Mouse (Mus musculus) lung, embryonic 14.5 days (tissue): Measurements from ENCODE around the gene Msi1. TPM values are rescaled to one million over a fixed set of nuclear protein-coding genes. Genes with fewer than 3 reads are reported as not detected.
A peak's percentile ranks its signal among the peaks of the same experiment; 100 is the strongest.

Experiments used
- ATAC-seq: fragments of 200-750 bp; cut with Nextera tagmentation; 2 replicates; pipeline ENCODE4 v1.8.0; 2017; ENCODE audit warnings: mild to moderate bottlenecking, moderate TSS enrichment, moderate library complexity; ENCODE audit not compliant: insufficient read depth
- DNase-seq: peaks from one replicate; pipeline ENCODE4 v3.0.0-alpha.2; 2015
- H3K27ac ChIP-seq: fragments of 300-500 bp; sonication (generic); 2 replicates; pipeline ENCODE4 v1.5.1; 2014; ENCODE audit warnings: low read depth, mild to moderate bottlenecking, moderate library complexity
- H3K27me3 ChIP-seq: fragments of 300-500 bp; sonication (generic); 2 replicates; pipeline ENCODE4 v1.6.1; 2014; ENCODE audit warnings: low read length, control low read depth; ENCODE audit not compliant: insufficient read depth
- H3K36me3 ChIP-seq: fragments of 300-500 bp; sonication (generic); 2 replicates; pipeline ENCODE4 v1.6.1; 2014; ENCODE audit warnings: control low read depth; ENCODE audit not compliant: insufficient read depth
- H3K4me1 ChIP-seq: fragments of 300-500 bp; sonication (generic); 2 replicates; pipeline ENCODE4 v1.6.1; 2014; ENCODE audit warnings: antibody characterized with exemption, control low read depth; ENCODE audit not compliant: insufficient read depth
- H3K4me2 ChIP-seq: fragments of 300-500 bp; sonication (generic); 2 replicates; pipeline ENCODE4 v1.6.1; 2014; ENCODE audit warnings: mild to moderate bottlenecking
- H3K4me3 ChIP-seq: fragments of 300-500 bp; sonication (generic); 2 replicates; pipeline ENCODE4 v1.5.1; 2014; ENCODE audit warnings: low read depth, low read length
- H3K9ac ChIP-seq: fragments of 300-500 bp; sonication (generic); 2 replicates; pipeline ENCODE4 v1.6.1; 2014
- H3K9me3 ChIP-seq: fragments of 300-500 bp; sonication (generic); 2 replicates; pipeline ENCODE4 v1.6.1; 2016; ENCODE audit warnings: low read depth, low read length, control low read depth
- CTCF ChIP-seq: IDR thresholded peaks from 2 replicates; pipeline ENCODE4 v1.5.1; 2016; ENCODE audit warnings: antibody characterized with exemption, low read depth
- WGBS: fragments of 180-500 bp; shearing (Covaris S2); extraction: QIAGEN DNeasy Blood & Tissue Kit; methylation state at CpG from one replicate; pipeline ENCODE4 v1.1.7; 2014; 5-methylcytosine and 5-hydroxymethylcytosine counted together
- polyA plus RNA-seq: library from polyadenylated mRNA; unstranded; fragments of >200 nt; fragmentation: Nextera tagmentation; extraction: Ambion mirVana; gene quantifications from 2 replicates; pipeline ENCODE4 v1.2.1, GENCODE M21; 2014

The Msi1 gene
- polyA plus RNA-seq, 1 experiment from 2014 or later, result 21.2 TPM

- Histone ChIP-seq H3K9me3 (no peaks in the 10 kb centered on the region), H3K9ac (no peak overlapping the region; the same call in 1 of the 2 replicates), H3K27me3 (no peaks in the 10 kb centered on the region), H3K27ac (no peak overlapping the region), H3K36me3 (no peaks in the 10 kb centered on the region), H3K4me1 (no peaks in the 10 kb centered on the region), H3K4me2 (peak overlapping the region; percentile 55), H3K4me3 (peak overlapping the region; percentile 28)
- ATAC-seq, result no peak; the same call in 1 of the 2 replicates
- no peak for TF ChIP-seq CTCF
- WGBS, result 43% methylated on average over 24 of the region's 24 CpGs
- DNase-seq, result peak; percentile 72
These were observed 14.0 kb upstream of the Msi1 start for GRCm38 (mm10) chr5:115415111-115416085.

GRCm38 (mm10) chr5:115428831-115429358 is 504 bp upstream of the Msi1 start:
- no peak for DNase-seq
- WGBS, result under 1% methylated on average over 20 of the region's 20 CpGs
- Histone ChIP-seq H3K4me1 (peaks cover 8% of the 10 kb centered on the region; the same call in 1 of the 2 replicates), H3K9me3 (no peaks in the 10 kb centered on the region), H3K9ac (peak overlapping the region; percentile 92), H3K4me3 (peak overlapping the region; percentile 88), H3K4me2 (peak overlapping the region; percentile 82), H3K27ac (no peak overlapping the region), H3K36me3 (0 out of 2 replicates have a peak, but pooled peaks cover 11% of the 10 kb centered on the region), H3K27me3 (peaks cover 16% of the 10 kb centered on the region; the same call in 1 of the 2 replicates)
- no peak for TF ChIP-seq CTCF
- no peak for ATAC-seq

- H3K27ac ChIP-seq, result peak overlapping the region; percentile 63
These were observed 975 bp downstream of the Msi1 start for GRCm38 (mm10) chr5:115430187-115430960.

GRCm38 (mm10) chr5:115431061-115431897 is 1.9 kb downstream of the Msi1 start:
- Histone ChIP-seq H3K4me1 (peaks cover 13% of the 10 kb centered on the region), H3K27ac (no peak overlapping the region), H3K4me3 (peak overlapping the region; percentile 88), H3K4me2 (peak overlapping the region; percentile 82), H3K9me3 (no peaks in the 10 kb centered on the region), H3K36me3 (peaks cover 21% of the 10 kb centered on the region; the same call in 1 of the 2 replicates), H3K9ac (peak overlapping the region; percentile 92; the same call in 1 of the 2 replicates), H3K27me3 (peaks cover 16% of the 10 kb centered on the region; the same call in 1 of the 2 replicates)
- WGBS, result 14% methylated on average over 14 of the region's 14 CpGs
- DNase-seq, result peak; percentile 72
- TF ChIP-seq CTCF, result peak; percentile 58
- no peak for ATAC-seq

More at GRCm38 (mm10) chr5:115430187-115430960, 975 bp downstream of the Msi1 start:
- peak overlapping the region; percentile 92 for H3K9ac ChIP-seq
- H3K36me3 ChIP-seq, result peaks cover 16% of the 10 kb centered on the region; the same call in 1 of the 2 replicates
- H3K4me3 ChIP-seq, result peak overlapping the region; percentile 88
- DNase-seq (no peak), ATAC-seq (peak; percentile 16; the same call in 1 of the 2 replicates)
- no peak for TF ChIP-seq CTCF
- under 1% methylated on average over 47 of the region's 73 CpGs for WGBS
- H3K4me2 ChIP-seq, result peak overlapping the region; percentile 82
- peaks cover 8% of the 10 kb centered on the region; the same call in 1 of the 2 replicates for H3K4me1 ChIP-seq
- no peaks in the 10 kb centered on the region for H3K9me3 ChIP-seq
- H3K27me3 ChIP-seq, result peaks cover 16% of the 10 kb centered on the region; the same call in 1 of the 2 replicates

- Histone ChIP-seq H3K27me3 (peaks cover 14% of the 10 kb centered on the region; the same call in 1 of the 2 replicates), H3K9me3 (no peaks in the 10 kb centered on the region), H3K27ac (no peak overlapping the region), H3K4me1 (peaks cover 14% of the 10 kb centered on the region), H3K4me2 (peak overlapping the region; percentile 82), H3K9ac (0 out of 2 replicates have a peak overlapping the region, but pooled peaks have one; percentile 1), H3K4me3 (peak overlapping the region; percentile 88), H3K36me3 (peaks cover 21% of the 10 kb centered on the region; the same call in 1 of the 2 replicates)
- no peak for DNase-seq
- no peak for TF ChIP-seq CTCF
- ATAC-seq, result no peak
- WGBS, result 25% methylated on average over 7 of the region's 7 CpGs
These were observed 2.5 kb downstream of the Msi1 start for GRCm38 (mm10) chr5:115431898-115432259.

GRCm38 (mm10) chr5:115432395-115432794 is 3.0 kb downstream of the Msi1 start:
- DNase-seq, result no peak
- no peak overlapping the region for H3K9ac ChIP-seq
- no peak for TF ChIP-seq CTCF
- H3K9me3 ChIP-seq, result no peaks in the 10 kb centered on the region
- H3K27me3 ChIP-seq, result peaks cover 13% of the 10 kb centered on the region; the same call in 1 of the 2 replicates
- H3K4me1 ChIP-seq, result peaks cover 16% of the 10 kb centered on the region
- no peak overlapping the region for H3K27ac ChIP-seq
- H3K4me2 ChIP-seq, result no peak overlapping the region
- no peak overlapping the region for H3K4me3 ChIP-seq
- H3K36me3 ChIP-seq, result peaks cover 21% of the 10 kb centered on the region; the same call in 1 of the 2 replicates
- WGBS, result 72% methylated on average over 11 of the region's 11 CpGs
- no peak for ATAC-seq
